Mouse (Mus musculus) megakaryocyte, embryonic 14.5 days (primary cell): ENCODE measurements at regions not wholly inside any gene's neighbourhood (a gene's known extent, or its start where the extent isn't known, plus 50 kb on each side); places are given as distances from the start of the nearest gene placed in this dataset.

Source experiments
- H3K27me3 ChIP-seq: replicated peaks from 2 replicates; pipeline ENCODE3; 2012; ENCODE audit warnings: inconsistent platforms
- H3K36me3 ChIP-seq: replicated peaks from 2 replicates; pipeline ENCODE3; 2012; ENCODE audit warnings: low read length, inconsistent platforms, mixed read lengths
- H3K4me1 ChIP-seq: 2 replicates; pipeline ENCODE4 v1.6.1; 2012; ENCODE audit warnings: inconsistent platforms
- H3K4me3 ChIP-seq: replicated peaks from 2 replicates; pipeline ENCODE3; 2012; ENCODE audit warnings: moderate library complexity, mild to moderate bottlenecking, inconsistent platforms
- H3K9me3 ChIP-seq: 2 replicates; pipeline ENCODE4 v1.6.1; 2012; ENCODE audit warnings: inconsistent platforms
- FLI1 ChIP-seq: IDR thresholded peaks from 2 replicates; pipeline ENCODE4 v1.6.1; 2012; ENCODE audit warnings: low read length, inconsistent platforms, mixed read lengths
- GATA1 ChIP-seq: IDR thresholded peaks from 3 replicates; pipeline ENCODE4 v1.6.1; 2012; ENCODE audit warnings: mixed read lengths, low read length, inconsistent platforms, borderline replicate concordance

DNA sequence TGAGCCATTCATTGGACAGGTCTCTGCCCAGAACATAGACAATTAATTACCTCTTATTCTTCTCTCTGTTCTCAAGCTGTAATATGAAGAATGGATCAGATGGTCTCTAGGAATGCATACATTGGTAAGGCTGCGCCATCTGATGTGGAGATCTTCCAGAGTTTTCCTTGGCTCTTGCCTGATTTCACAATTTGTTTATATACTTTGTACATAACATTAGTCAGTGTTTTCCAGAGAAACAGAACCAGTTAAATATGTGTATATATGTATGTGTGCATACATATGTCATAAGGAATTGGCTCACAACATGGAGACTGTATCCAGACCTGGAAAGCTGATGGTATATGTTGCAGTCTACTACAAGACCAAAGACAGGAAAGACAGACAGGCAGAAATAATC is 198.5 kb upstream of the Vstm2b start:
- Histone ChIP-seq H3K4me3 (no peak overlapping the region), H3K4me1 (no peaks in the 10 kb centered on the region), H3K27me3 (no peaks in the 10 kb centered on the region), H3K36me3 (no peaks in the 10 kb centered on the region), H3K9me3 (peaks cover 31% of the 10 kb centered on the region)
- no peak for TF ChIP-seq GATA1
- TF ChIP-seq FLI1, result no peak

DNA sequence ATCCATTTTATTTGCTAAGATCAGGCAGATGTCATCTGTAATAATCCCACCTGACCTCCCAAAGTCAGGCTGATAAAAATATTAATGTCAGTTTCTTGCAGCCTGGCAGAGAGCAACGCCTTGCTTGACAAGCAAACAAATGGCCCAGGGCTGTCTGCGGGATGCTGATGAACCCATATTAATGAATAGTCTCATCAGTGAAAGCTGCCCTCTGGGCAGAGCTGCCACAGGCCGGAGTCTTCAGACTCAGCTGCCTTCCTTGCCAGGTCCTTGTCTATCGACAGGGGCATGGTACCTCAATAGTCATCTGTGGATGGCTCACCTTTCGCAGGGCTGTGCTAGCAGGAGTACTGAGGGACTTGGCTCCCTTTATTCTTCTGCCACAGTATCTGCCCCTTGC is 197.5 kb upstream of the Vstm2b start:
- Histone ChIP-seq H3K4me1 (no peaks in the 10 kb centered on the region), H3K4me3 (no peak overlapping the region), H3K36me3 (no peaks in the 10 kb centered on the region), H3K9me3 (peaks cover 37% of the 10 kb centered on the region), H3K27me3 (no peaks in the 10 kb centered on the region)
- no peak for TF ChIP-seq GATA1
- no peak for TF ChIP-seq FLI1

DNA sequence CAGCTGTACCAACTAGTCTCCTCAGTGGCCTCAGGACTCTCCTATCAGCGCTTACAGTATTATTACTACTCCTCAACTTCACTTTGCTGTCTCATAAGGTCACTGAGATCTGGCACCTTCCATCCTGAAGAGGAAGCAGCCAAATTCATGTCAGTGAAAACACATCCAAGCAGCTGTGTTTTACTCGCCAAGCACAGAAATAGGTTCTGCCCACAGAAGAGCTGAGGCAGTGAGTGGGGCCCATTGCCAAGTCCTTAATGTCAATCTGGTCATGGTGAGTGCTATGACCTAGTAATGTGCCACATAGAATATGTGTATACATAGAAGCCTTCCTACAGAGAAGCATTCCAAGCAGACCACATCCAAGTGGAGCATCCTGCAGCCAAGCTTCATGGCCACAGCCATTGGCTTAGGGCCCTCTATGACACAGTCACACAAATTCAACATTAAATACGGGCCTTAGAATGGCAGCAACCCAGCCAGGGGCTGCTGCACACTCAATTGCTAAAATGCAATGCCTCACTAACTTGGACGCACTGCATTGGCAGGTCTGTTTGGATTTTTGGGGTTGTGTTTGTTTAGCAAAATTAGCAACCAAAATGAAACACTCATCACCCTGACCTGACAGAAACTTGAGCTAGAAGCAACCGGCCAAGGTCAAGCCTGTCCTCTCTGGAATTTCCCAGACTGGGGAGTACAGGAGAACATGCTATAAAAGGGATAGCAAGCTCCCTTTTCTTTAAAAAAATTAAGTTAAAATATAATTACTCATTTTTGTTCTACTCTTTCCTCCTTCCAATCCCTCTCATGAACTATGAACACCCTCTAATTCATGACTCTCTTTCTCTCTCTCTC is 195.7 kb upstream of the Vstm2b start:
- peaks cover 46% of the 10 kb centered on the region for H3K9me3 ChIP-seq
- H3K27me3 ChIP-seq, result no peaks in the 10 kb centered on the region
- no peaks in the 10 kb centered on the region for H3K36me3 ChIP-seq
- TF ChIP-seq GATA1 (no peak), FLI1 (no peak)
- no peaks in the 10 kb centered on the region for H3K4me1 ChIP-seq
- no peak overlapping the region for H3K4me3 ChIP-seq

DNA sequence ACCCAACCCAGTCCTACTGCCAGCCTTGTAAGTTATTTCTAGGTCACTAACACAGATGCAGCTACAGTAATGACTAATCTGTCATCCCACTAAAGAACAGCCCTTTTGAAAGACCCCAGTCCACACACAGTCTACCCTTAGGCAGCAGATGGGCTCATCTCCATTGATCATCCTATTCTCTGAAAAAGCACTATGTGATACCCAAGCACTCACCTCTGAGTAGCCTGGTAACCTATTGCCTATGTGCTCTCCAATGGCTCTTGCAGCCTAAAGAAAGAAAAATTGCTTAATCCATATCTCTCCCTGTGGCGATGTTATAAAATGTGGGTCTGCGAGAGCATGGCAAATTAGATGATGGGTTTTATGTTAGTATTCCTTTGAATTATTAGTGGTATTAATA is 189.9 kb upstream of the Vstm2b start:
- peaks cover 33% of the 10 kb centered on the region for H3K9me3 ChIP-seq
- no peaks in the 10 kb centered on the region for H3K4me1 ChIP-seq
- no peaks in the 10 kb centered on the region for H3K36me3 ChIP-seq
- no peak overlapping the region for H3K4me3 ChIP-seq
- TF ChIP-seq GATA1 (no peak), FLI1 (no peak)
- no peaks in the 10 kb centered on the region for H3K27me3 ChIP-seq

DNA sequence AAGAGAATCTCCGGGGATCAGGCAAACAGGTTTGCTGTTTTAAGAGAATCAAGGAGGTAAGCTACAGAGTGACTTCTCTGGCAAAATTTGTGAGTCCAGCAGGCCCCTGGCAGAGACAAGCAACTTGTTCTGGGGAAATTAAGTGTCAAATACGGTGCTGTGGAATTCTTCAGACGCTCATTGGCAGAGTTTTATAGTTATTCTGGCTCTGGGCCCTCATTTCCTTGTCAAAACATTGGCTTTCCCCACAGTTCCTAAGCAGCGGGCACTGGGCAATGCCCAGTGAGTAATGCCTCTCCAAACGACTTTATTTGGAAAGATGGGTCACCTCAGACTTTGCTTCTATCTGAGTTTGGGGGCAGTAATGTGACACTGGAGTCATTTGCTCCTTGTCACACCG is 180.1 kb upstream of the Vstm2b start:
- Histone ChIP-seq H3K9me3 (peaks cover 38% of the 10 kb centered on the region), H3K36me3 (no peaks in the 10 kb centered on the region)
- no peak for TF ChIP-seq FLI1
- no peak for TF ChIP-seq GATA1

DNA sequence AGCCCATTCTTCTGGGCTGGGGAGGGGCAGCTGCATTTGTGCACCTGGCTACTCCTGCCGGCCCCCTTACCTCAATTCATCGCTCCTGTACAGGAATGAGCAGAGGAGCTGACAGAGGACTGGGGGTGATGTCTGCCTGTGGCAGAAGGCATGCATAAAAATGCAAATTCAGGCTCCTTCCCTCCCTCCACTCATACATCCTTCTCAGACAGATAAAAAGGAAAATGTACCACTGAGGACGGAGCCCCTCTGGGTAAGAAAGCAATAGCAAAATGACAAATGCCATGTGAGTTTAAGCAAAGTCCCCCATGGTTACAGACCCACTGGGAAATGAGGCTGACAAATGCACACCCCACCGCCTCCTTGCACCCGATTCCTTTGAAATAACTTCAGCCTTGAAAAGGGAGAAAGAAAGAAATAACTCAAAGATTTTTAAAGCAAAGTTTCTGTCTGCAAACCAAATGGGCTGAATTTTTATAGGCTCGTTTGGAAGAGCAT is 161.1 kb upstream of the Vstm2b start:
- no peak overlapping the region for H3K4me3 ChIP-seq
- TF ChIP-seq FLI1, result no peak
- TF ChIP-seq GATA1, result no peak

More for the DNA sequence above, 180.1 kb upstream of the Vstm2b start:
- no peak overlapping the region for H3K4me3 ChIP-seq
- H3K27me3 ChIP-seq, result no peaks in the 10 kb centered on the region
- H3K4me1 ChIP-seq, result no peaks in the 10 kb centered on the region

DNA sequence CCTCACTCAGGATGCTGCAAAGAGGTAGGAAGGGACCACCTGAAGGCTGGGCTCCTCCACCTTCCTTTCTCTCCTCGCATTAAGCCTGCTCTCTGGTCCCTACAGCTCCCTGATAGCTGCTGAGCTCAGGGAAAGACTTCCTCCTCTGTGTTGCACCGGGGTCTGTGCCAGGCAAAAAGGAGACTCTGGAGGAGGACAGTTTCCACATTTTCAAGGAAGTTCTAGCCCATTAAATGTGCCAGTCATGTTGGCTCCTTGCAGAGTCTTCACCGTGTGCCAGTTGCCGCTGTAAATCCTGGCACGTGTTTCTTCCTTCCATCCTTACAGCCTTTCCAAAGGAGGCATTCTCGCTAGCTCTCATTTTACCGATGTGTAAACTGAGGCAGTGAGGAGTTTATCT is 160.6 kb upstream of the Vstm2b start:
- no peaks in the 10 kb centered on the region for H3K27me3 ChIP-seq
- no peaks in the 10 kb centered on the region for H3K4me1 ChIP-seq
- TF ChIP-seq FLI1 (no peak), GATA1 (no peak)
- H3K36me3 ChIP-seq, result no peaks in the 10 kb centered on the region
- H3K9me3 ChIP-seq, result peaks cover 25% of the 10 kb centered on the region; the same call in 1 of the 2 replicates
- no peak overlapping the region for H3K4me3 ChIP-seq

More for the DNA sequence above, 161.1 kb upstream of the Vstm2b start:
- Histone ChIP-seq H3K4me1 (no peaks in the 10 kb centered on the region), H3K36me3 (no peaks in the 10 kb centered on the region), H3K9me3 (peaks cover 24% of the 10 kb centered on the region; the same call in 1 of the 2 replicates), H3K27me3 (no peaks in the 10 kb centered on the region)

DNA sequence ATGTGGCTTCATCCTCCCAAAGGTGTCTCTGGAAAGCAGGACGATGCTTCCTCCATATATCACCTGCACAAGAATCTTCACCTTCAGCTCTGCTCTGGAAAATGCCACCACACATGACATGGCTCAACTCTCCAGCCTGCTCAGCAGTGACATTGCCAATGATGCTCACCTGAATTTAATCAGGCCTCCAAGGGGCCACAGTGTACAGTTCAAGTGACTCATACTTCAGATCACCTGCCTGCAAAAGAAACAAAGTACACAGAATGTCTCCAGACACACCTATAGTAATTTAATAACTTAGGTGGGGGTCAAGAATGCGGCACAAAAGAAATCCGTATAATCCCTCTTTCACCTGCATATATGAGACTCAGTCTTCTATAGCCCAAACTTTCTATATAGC is 160.0 kb upstream of the Vstm2b start:
- Histone ChIP-seq H3K9me3 (peaks cover 25% of the 10 kb centered on the region; the same call in 1 of the 2 replicates), H3K4me1 (no peaks in the 10 kb centered on the region), H3K27me3 (no peaks in the 10 kb centered on the region), H3K4me3 (no peak overlapping the region), H3K36me3 (no peaks in the 10 kb centered on the region)
- TF ChIP-seq FLI1 (no peak), GATA1 (no peak)

DNA sequence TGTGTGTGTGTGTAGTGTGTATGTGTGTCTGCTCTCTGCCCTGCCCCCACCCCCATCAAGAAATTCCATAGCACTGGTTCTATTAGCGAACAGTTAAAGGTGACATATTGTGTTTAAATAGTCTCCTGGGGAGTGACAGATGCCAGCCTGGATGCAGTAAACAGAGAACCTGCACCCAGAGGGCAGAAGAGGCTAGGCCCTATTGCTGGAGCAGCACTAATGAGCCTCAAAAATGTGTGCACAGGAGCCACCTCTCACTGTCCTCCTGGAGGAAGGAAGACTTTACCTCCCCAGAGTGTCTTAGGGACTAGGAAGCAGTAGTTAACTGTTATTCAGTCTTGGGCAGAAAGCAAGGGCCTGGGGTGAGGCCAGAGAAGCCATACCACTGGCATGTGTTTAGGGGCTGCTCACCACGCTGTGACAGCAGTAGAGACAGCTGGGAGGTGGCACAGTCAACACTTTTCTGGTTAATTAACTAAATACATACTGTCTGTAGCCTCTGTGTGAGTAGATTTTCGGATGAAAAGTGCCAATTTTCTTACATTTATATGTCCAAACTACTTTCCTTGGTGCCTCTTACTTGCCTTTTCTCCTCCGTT is 155.5 kb upstream of the Vstm2b start:
- Histone ChIP-seq H3K4me3 (no peak overlapping the region), H3K27me3 (no peaks in the 10 kb centered on the region), H3K36me3 (no peaks in the 10 kb centered on the region), H3K9me3 (peaks cover 27% of the 10 kb centered on the region), H3K4me1 (no peaks in the 10 kb centered on the region)
- TF ChIP-seq GATA1, result no peak
- no peak for TF ChIP-seq FLI1

DNA sequence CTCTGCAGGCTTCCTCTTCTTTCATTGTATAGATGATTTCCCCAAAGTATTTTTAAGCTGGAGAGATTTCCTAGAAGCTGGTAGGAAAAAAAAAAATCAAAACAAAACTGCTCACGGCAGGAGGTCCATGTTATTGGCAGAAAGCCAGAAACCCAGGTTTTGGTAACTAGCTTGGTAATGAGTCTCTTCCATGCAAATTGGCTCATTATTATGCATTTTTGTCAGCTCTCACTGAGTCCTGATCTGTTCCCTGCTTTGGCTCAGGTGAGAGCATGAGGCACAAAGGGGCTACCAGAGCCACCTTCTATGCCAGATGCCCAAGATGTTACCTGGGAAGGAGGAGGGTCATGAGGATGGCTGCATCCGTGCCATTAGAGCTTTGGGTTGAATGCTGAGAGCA is 146.3 kb upstream of the Vstm2b start:
- Histone ChIP-seq H3K4me1 (no peaks in the 10 kb centered on the region), H3K4me3 (no peak overlapping the region), H3K9me3 (peaks cover 9% of the 10 kb centered on the region; the same call in 1 of the 2 replicates), H3K27me3 (no peaks in the 10 kb centered on the region), H3K36me3 (no peaks in the 10 kb centered on the region)
- TF ChIP-seq FLI1 (no peak), GATA1 (no peak)
